Mouse (Mus musculus) adrenal gland, adult 8-10 months (tissue): ENCODE results near the gene Fkbp15. TPM values are rescaled to one million over a fixed set of nuclear protein-coding genes. Genes with fewer than 3 reads are reported as not detected.

Source experiments
- DNase-seq: peaks from one replicate; pipeline ENCODE4 v3.0.0; 2022
- total RNA-seq, 4 experiments: library from RNA; stranded (reverse); gene quantifications; 2 replicates each; pipeline ENCODE4 v1.2.4; 2022

Fkbp15 gene
- total RNA-seq, 4 experiments from 2014 or later, result 35.0 to 56.7 (median 46.2) TPM

DNA sequence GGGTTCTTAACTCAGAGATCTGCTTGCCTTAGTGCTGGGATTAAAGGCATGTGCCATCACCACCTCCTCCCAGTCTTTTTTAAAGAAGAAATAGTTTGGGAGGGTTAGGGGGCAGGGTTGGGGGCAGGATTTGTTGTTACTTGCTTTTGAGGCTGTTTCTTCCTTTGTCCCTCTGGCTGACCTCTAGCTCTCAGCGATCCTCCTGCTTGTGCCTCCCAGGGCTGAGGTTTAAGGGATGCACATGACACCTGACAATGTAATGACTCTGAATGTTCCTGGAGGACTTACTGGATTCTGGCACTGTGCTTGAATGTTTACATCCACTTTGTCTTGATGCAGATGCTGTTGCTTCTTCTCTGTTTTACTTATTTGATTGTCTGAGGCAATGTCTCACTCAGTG is 12.1 kb upstream of the Fkbp15 start:
- no peak for DNase-seq

DNA sequence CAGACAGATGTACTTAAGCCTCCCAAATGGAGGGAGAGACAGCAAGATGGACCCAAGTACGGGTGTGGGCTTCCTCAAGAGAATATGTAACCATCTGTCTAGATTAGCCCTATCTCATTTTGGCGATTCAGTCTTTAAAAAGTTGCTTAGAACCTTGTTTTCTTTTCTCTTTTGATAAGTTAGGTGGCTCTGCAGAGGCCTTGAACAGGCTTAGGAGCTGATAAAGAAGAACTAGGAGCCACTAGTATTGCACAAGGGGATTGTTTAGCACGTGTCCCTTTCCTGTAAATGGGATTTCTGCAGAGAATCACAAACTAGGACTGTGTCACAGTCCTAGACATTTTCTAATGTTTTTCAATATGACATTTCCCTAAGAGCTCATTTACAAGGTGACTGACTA is 8.7 kb upstream of the Fkbp15 start:
- no peak for DNase-seq

DNA sequence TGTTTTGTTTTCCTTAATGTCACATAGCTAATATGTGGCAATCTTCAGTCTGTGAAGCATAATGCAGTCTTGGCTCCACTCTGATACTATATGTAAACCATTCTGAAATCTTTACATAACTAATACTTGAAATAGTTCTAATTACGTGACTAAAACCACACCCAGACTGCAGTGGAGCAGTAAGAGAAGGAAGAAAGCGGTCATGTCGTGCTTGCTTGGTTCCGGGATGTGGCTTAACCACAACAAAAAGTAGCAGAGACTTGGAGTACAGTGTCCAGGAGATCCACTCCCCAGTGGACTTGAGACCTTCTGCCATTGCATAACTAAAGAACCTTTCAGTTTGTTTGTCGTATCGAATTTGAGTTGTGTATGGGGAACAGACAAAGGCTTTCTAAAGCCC is 7.2 kb upstream of the Fkbp15 start:
- no peak for DNase-seq

DNA sequence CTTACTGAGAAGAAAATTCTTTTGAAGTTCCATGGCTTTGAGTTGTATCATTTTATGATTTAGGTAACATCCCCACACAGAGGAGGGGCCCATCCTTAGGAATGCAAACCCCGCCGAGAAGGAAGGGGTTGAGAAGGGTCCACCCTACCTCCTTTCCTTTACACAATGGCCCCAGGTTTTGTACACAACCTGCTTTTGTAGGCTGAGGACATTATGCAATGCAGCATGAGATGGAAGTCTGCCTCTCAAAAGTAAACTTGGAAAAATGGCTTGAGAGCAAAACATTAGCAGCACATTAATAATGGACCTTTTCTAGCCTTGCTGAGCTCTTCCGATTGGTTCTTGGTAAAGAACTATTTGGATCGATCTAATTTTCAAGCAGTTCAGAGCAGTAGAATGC is 5.9 kb upstream of the Fkbp15 start:
- DNase-seq, result no peak

DNA sequence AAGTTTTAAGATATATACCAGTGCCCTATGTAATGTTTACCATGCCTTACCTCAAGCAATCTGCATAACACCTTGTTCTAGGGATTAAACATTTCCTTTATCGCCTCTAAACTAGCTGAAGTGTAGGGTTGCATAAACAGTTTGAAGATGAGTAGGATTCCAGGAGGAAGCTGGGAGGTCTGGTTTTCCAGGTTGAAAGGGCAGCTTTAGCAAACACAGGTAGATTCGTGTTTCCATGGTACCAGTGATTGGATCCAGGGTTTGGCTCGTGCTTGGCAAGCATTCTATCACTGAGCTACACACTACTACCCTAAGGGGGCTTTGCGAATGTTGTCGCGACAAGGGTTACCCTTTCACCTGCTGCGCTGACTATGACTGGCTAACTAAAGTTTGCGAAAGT is 4.0 kb upstream of the Fkbp15 start:
- DNase-seq, result no peak

DNA sequence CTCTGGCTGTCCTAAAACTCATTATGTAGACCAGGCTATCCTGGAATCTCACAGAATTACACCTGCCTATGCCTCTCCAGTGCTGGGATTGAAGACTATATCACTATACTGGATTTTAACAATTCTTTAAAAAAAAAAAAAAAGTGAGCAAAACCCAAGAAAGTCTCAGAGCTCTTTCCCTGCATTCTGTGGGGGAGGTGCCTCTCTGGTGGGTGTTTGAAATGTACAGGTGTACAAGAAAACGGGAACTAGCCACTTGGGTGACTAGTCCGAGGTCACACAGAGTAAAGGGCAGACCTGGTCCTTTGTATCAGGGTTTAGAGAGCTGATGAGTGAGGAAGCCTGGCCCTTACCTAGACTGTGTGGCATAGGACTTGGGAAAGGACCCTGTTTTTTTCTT is 2.1 kb upstream of the Fkbp15 start:
- no peak for DNase-seq

DNA sequence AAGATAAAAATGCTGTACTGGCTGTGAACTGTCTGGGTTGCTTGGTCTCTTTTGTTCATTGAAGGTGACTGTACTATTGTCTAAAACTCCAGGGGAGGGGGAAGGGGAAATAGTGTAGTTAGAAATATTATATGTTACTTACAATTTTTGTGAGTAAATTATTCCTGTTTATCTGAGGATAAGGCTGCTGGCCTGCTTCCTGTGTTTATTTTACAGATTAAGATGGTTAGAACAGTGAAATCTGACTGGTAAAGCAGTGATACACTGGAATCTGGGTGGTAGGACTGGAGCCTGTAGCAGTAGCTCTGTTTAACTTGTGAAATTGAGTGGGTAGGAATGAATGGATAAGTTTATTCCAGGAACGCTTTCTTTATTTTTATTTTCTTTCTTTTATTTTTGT is 1.6 kb upstream of the Fkbp15 start:
- no peak for DNase-seq

DNA sequence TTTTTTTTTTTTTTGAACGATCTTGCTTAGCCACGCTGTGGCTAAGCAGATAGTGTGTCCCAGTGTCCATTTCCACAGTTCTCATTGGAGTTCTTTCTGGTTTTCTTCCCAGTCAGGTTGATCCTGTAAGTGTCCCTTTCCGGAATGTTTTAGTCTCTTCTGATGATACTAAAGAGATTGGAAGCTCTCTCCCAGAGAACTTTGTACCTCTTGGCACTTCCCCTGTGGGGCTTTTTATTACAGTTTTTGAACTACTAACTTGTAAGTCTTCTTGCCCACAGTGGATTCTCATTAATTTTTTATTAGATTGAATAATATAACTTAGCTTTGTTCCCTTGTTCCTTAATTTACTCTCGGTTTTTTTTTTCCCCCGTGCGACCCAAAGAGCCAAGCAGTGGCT is 1.2 kb upstream of the Fkbp15 start:
- no peak for DNase-seq

DNA sequence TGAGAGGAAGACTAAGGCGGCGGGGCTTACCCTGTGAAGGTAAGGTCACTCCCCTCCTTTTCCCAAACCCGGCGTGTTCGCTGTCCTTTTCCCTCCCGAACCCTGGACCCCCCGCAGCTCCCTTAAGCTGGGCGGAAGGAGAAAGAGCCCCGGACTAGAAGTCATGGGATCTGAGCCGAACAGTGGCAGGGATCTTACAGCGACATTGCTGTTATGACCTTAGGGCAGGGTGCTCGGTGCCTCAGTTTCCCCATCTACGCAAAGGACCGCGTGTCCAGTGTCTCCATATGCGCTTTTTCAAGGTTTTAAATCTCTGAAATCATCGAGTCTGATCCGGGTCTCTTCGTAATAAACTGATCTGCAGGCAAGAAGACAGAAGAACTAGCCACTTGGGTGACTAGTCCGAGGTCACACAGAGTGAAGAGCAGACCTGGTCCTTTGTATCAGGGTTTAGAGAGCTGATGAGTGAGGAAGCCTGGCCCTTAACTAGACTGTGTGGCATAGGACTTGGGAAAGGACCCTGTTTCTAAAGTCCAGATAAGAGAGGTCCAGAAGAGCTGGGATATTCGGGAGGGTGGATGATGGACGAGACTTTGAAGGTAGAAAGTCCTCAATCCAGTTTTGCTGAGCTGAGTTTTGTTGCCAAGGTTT is 582 bp upstream of the Fkbp15 start:
- DNase-seq, result no peak

DNA sequence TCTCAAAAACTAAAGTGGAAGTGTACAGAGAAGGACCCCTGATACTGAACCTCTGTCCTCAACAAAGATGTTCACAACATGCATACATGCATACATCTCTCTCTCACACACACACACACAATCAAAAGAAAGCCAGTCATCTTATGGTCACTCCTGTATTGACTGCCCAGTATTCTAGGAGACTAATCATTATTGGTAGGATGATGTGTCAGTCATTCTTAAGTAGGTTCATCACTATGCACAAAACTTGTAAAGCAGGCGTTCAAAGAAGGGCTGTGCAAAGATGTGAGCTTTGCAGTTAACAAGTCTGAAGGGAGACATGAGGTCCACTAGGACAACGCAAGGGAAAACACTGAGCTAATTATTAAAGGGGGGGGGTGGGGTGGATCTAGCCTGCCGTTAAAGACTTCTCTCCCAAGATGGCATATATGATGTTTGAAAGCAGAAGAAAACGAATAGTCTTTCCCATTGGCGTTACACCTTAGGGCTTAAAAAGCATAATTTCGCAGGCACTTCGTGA is 1.0 kb downstream of the Fkbp15 start:
- no peak for DNase-seq

DNA sequence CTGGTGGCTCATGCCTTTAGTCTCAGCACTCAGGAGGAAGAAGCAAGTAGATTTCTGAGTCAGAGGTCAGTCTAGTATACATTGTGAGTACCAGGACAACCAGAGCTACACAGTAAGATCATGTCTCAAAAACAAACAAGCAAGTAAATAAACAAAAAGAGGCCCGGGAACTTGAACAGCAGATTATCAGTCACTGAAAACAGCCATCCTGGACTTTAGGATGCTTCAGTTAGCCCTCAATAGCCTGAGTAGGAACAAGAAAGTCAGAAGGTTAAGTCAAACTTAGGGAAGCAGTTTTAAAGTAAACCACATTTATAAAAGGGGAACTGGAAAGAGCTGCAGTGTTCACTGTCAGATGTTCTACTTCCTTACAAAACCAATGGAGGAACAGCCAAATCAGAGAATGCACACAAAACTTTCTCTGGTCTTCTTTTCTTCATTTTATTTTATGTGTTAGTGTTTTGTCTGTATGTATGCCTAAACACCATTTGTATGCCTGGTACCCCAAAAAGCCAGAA is 2.7 kb downstream of the Fkbp15 start:
- DNase-seq, result no peak

DNA sequence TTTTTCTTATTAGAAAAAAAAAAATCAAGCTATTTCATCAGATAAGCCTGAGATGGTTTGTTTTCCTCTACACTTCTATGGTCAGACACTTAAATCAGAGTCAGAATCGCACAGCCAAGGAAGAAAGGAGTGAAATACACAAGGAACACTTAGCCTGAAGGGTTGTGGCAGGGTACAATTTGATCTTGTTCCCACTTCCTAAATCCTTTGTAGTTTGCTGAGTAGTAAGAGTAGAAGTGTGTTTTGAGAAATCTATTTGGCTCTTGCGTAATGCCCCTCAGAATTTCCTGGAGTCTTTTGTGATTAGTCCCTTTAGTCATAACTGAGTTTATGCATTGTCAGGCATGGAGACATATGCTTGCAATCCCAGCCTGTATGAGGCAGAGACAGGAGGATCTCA is 11.0 kb downstream of the Fkbp15 start:
- no peak for DNase-seq

DNA sequence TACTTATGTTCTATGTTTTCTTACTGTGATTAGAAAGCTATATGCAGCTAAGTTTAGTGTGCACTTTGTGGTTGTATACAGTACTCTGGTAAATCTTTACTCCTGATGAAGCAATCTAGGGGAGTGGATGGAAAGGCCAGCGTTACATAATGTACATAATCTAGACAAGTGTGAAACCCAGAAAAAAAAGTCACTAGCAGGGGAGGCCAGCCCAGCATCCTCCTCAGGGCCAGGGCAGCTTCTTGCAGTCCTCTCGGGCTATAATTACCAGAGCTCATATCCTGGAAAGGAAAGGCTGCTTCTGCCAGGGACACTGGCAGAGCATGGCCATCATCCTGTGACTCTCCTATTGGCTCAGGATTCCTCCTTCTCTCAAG is 12.0 kb downstream of the Fkbp15 start:
- no peak for DNase-seq

DNA sequence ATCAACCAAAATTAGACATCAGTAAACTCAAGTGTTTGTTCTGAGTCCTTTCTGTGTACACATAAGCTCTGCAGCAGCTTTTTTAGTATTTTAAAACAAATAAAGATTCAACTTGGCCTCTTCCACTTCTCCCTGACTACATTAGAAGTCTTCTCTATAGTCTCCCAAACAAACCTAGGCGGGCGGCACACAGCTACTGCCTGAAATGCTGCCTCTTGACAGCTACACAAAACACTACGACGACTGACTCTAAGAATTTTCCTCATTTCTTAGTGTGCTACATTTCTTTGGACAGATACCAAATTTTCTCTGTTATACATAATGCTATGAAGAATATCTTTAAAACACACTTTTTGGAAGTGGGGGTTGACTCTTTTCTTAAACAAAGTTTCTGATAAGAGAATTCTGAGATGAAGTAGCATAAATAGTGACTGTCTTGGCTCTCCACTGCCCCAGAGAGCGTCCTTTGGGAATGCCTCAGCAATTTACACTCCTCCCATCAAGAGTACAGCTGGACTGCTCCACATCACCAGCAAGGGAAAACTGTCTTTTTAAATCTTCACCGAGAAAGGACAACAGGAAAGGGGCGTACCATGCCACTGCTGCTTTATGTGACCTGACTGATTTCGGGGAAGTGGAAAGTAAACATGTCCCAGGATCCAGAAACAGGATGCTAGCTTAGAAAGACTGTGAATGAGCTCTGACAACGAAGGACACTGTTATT is 12.6 kb downstream of the Fkbp15 start:
- DNase-seq, result no peak

DNA sequence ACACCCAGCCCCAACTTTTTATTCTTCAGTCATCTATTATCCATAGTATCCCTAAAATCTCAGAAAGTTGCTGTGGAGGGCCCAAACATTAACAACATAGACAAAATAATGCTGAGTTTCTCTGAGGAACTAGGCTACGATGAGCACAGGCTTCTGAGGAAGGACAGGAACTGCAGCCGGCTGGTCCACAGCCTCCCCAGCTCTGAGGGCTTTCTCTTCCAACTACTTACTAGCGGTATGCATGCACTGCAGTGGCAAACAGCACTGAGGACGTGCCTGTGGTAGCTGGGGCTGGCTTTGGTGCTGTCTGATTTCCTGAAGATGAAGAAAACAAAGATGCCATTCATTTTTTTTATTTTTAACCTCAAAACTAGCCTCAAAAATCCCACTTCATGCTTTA is 14.5 kb downstream of the Fkbp15 start:
- DNase-seq, result no peak

DNA sequence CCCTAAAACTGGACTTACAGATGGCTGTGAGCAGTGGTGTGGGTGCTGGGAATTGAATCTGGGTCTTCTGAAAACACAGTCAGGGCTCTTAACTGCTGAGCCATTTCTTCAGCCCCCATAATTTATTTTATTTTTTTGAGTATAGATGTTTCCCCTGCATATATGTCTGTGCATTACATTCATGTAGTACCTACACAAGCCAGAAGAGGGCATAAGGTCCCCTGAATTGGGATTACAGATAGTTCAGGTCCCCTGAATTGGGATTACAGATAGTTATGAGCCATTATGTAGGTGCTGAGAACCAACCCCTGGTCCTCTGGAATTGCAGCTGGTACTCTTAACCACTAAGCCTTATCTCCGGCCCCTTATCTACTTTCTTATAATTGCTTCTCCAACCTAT is 16.3 kb downstream of the Fkbp15 start:
- DNase-seq, result no peak

DNA sequence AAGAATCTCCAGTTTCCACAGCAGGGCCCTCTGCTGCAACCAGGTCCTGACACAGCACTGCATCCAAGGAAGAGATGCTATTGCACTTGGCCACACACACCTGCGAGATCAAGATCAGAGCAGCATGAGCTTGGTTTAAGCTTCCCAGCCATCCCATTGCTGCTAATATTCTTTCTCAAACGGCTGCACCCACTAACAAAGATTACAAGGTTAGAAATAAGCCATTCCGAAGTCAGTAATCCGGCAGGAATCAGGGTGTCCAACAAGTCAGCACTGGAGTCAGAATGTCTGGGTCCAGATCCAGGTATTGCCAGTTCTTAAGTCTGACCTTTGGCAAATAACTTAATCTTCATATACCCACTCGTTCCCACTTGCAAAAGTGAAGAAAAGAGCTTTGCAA is 21.8 kb downstream of the Fkbp15 start:
- no peak for DNase-seq

DNA sequence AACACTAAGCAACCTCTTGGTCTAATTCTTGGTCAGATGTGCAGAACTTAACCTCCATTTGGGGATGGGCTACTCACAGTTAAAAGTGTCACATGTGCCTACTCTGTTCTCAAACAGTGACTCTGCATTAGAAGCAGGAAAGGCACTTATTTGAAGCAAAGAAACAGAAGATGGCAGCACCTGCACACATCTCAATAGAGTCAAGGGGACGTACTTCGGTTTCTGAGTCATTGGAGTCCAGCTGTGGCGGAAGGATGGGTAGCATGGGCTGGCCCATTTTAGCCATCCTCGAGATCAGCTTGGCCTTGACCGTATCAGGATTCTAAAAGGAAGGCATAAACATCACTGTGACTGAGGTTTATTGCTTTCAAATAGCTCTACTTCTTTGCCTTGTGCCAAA is 28.4 kb downstream of the Fkbp15 start:
- no peak for DNase-seq

DNA sequence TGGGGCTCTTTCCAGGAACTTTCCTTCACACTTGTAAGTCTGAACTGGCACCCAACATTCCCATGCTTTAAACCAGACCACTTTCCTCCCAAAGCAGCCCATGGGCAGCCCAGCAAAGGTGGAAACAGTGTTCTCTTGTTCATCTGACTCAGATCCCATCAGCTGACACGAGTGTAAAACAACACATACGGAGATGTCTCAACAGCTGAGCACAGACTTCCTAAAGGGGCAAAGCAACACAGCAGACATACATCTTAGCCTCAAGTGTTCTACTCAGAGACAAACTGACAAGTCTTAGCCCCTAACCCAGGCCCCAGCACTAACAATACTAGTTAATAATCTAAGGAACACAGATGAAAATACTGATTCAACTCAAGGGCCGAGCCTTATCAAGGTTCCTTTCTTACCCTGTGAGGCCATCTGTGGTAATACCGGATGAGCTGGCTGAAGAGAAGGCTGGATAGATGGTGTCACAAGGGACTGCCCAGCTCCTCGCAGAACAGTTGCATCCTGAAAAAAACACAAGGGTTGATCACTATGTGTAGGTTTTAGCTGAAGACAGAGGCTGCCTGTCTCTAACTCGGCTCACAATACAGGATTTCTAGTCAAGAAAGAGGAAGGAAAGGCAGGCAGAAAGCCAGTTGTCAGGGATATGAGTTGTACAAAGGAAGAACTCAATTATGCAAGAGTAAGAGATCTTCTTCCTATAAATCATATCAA is 31.2 kb downstream of the Fkbp15 start:
- DNase-seq, result no peak

DNA sequence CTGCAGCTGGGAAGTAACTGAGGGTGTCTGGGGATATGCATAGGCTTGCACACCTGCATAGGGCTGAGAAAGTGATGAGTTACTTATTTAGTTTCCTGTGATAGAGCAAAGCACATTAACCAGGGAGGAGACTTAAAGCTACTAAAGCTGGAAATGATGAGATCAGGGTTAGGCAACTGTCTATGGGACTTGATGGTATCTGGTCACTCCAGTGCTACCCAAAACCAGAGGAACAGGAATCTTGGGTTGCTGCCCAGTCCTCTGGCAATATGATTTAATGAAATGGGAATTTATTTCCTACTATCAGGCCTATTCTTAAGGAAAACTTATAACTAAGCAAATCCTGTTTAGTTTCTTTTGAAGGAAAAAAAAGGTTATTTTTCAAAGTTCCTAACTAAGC is 34.2 kb downstream of the Fkbp15 start:
- DNase-seq, result no peak

DNA sequence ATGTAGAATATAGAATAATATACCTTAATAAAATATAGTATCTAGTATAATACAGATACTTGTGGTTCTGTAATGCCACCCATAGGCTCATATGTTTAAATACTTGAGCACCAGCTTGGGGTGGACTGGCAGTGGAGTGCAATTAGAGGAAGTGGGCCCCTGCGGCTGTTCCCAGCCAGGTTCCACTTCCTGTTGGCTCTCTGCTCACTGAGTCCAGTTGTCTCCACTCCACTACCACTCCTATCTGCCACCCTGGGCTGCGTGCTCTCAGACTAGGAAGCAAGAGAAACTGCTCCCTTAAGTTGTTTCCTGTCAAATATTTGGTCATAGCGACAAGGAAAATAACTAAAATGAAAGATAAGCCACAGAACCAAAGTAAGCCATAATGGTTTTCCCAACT is 37.7 kb downstream of the Fkbp15 start:
- DNase-seq, result no peak

DNA sequence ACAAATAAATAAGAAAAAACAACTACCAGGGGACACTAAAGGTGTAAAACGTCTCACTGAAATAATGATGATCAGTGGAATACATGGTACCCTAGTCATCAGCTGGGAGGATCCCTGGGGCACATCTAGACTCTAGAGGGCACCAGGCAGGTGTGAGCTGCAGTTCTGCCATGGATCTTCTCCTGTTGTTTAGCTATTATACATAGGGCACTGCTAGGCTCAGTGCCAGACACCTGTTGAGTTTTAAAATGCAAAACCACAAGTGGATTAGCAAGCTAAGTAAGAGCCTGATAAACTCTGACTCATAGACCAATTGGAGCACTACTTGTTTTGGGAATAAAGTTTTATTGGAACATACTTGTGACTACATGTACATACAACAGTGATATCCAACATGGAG is 42.1 kb downstream of the Fkbp15 start:
- no peak for DNase-seq

DNA sequence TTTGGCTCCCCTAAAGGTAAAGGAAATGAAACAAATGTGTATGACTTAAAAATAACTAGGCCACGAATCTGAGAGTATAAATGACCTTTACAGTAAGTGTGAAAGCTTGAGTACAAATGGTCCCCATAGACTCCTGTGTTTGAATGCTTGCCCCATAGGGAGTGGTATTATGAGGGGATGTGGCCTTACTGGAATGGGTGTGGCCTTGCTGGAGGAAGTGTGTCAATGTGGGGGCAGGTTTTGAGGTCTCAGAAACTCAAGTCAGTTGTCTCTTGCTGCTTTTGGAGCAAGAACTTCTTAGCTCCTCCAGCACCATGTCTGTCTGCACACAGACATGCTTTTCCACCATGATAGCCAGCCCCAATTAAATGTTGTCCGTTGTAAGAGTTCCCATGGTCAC is 43.9 kb downstream of the Fkbp15 start:
- no peak for DNase-seq

DNA sequence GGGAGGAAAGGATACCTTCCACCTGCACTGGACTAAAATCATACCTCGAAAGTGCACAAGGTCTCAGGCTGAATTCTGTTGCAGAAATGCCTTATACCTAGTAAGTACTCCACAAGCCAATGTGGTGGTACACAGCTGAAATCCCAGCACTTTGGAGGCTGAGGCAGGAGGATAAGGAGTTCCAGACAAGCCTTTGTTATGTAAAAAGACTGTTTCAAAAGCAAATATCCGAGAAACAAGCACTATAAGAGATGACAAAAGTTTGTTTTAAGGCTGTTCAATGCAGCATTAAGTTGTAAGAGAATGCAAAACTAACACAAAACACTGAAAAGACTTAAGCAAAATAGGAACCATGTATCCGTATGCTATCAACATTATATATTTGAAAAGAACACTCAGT is 45.8 kb downstream of the Fkbp15 start:
- DNase-seq, result no peak
